Mouse (Mus musculus) right cerebral cortex, postnatal 4 days (tissue): Measurements from ENCODE around the gene Fry.

ENCODE experiments used
- DNase-seq: peaks from one replicate; pipeline ENCODE4 v3.0.0-alpha.2; 2022

The Fry gene

DNA sequence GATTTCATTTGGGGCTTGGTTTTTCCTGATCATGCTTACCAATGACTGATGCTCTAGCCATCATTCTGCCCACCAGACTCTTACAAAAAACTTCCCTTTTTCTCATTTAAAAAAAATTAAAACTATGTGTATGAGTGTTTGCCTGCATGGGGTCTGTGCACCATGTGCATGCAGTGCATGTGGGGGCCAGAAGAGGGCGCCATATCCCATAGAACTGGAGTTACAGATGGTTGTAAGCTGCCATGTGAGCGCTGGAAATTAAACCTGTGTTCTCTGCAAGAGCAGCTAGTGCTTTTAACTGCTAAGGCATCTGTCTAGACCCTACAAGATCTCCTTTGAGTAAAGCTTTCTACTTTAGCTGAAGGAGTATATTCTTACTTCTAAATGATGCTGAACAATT is 162.6 kb downstream of the Fry start:
- DNase-seq: no peak

DNA sequence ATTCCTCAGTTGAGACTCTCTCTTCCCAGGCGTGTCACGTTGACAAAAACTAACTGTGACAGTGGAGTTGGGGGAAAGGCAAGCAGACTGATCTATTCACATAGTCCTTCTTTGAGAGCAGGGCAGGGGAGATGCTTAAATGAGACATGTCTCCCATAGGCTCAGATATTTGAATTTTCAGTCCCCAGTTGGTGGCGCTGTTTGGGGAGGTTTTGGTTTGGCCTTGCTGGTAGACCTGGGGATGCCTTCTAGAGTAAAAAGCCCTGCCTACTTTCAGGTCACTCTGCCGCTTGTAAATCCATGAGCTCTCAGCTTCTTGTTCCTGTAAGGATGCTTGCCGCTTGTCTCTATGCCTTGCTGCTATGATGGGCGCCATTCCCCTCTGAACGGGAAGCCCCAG is 163.6 kb downstream of the Fry start:
- no peak for DNase-seq

DNA sequence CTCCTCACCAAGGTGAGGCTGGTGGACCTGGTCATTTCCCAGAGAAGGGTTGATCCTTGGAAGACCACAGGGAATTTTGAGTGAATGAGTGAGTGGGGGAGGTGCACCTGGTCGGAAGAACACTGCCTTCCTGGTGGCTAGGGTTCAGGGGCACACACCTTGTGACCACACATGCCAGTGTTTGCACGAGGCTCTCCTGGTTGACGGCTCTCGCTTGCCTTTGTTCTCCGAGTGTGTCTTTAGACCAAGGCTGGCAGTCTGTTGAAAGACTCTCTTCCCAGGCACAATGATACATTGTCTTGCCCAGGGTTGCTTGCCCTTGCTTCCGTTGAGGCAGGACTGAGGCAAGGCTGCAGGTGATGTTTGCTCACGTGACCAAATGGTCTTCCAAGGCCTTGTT is 169.5 kb downstream of the Fry start:
- DNase-seq: no peak

DNA sequence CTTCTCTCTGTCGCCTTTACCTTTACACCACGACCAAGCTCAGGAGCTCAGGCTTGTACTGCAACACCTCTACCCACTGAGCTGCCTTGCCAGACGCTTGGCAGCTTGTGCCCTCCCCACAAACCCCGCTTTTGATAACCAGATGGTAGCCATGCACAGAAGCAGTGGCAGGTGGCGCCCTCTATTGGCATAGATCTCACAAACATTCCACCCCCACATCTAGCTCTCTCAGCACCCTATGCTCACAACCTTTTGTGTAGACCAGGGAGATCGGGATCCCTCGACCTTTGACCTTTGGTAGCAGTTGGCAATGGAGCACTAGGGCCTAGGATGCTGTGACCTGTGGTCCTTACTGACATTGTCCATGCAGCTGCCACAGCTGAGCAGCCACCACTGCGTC is 171.2 kb downstream of the Fry start:
- no peak for DNase-seq

DNA sequence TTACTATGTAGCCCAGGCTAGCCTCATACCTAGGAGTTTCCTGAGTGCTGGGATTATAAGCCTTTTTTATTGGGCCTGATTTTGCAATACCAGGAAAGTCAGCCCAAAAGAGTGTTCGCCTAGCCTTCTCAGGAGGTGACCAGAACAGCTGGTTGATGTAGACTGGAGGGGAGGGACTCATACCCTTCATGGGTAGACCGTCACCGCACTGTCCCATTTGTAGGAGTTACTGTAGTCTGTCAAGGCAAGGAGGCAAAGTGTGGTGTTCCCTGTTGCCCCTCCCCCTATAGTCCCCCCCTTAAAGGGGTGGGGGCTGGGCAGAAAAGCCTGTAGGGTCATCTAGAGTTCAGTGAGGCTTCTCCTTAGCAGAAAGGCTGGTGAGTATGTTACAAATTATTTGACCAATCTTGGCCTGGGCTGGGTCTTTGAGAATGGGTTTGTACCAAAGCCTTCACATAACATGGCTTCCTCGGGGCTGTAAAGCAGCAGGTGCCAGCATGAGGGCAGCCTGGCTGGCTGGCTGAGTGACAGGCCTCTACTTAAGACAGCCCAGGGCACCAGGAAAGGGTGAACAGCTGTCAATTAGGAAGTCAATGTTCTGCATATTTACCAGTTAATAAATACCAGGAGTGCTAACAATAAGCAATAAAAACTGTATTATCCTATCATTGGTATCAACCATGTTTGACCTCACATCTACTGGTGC is 172.2 kb downstream of the Fry start:
- DNase-seq: no peak

DNA sequence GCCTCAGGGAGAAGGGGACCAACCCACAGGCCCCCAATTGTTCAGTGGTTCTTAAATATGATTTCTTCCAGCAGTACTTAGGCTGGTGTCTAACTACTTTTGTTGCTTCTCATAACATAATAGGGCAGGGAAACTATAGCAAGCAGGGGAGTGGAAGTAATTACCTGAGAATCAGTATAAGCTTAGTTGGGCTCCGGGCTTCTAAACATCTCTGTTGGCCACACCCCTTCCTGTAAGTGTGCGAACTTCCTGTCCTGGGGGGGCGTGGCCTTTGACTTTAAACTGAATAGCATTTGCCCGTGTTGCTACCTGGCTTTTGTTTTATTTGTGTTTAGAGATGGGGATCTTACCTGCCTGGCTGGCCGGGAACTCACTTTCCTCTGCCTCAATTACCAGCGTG is 172.8 kb downstream of the Fry start:
- no peak for DNase-seq

DNA sequence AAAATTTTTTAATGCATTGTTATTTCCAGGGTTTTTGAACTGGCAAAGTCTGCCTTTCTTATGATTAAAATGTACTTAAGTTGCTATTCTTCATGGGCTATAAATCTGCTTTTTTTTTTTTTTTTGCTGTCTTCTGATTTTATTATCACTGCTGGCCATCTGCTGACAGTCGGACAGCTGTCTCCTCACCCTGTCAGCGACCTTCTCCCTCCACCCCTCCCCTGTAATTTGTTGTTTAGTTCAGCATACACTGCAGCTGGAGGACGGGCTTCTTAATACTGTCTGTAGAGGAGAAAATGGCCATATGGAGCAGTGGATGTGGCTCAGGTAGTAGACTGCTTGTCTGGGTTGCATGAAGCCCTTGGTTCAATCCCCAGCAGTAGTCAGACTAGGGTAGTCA is 173.7 kb downstream of the Fry start:
- DNase-seq: no peak

DNA sequence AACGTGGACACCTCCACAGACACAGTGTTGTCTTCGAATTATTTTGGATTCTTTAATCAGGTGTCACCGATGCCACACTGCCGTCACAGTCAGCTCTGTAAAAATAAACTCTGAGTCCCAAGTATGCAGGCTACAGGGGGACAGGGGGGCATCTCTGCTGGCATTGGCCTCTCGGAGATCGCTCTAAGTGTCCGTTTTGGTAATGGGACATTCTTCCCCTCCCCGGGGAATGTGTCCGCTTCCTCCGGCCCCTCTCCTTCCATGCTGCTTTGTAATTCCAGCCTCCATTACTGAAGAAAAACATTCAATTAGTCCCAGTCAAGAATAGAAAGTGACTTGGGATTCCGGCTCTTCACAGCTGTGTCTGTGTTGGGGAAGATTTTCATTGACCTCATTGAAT is 175.9 kb downstream of the Fry start:
- DNase-seq: no peak

DNA sequence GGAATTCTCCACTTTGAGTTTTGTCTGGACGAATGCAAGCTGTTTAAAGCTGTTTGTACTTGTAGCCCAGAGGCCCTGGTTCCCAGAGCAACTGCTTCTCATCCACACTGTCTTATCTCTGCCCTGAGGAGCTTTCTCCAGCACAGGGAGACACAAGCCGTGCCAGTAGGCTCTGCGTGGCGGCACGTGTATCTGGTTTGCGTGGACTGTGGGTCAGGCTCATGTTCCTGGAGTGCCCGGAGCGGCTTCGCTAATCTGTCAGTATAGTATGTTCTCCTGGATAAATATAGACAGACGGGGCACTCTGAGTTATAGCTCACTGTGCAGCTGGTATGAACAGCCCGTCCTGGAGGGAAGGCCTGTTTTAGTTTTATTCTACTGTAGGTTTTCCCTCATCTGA is 176.7 kb downstream of the Fry start:
- DNase-seq: peak; percentile 7

DNA sequence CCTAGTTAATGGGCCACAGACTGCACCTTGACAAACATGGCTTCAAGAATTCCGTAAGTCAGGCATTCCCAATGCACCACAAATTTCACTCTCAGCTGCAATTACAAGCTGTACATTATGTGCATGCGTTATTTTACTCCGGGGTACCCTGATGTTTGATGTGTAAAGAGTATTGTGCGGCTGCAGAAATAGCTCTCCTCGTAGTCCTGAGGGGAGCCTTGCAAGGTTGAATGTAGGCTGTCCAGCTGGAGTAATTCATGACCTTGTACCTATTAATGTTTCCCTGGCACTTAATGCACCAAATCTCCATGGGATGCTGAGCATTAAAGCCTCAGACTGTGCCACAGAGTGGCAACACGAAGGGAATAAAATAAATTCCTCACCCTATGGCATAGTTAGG is 180.5 kb downstream of the Fry start:
- DNase-seq: no peak

DNA sequence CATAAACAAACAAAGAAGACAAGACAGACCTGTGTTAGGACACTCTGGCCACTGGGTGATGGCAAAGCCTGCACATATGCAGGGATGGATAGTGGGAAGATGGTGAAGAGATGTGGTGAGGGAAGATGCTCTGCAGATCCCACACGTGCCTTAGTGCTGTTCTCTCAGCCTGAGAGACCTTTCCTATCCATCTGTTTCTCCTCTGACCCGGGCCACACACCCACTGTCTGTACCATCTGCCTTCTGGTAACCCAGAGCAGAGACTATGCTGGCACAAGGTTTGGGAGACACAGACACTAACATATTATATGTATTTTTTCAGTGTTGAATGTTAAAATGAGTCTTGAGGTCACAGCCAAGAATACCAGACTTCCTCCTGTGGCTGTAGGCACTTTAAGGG is 183.7 kb downstream of the Fry start:
- no peak for DNase-seq

DNA sequence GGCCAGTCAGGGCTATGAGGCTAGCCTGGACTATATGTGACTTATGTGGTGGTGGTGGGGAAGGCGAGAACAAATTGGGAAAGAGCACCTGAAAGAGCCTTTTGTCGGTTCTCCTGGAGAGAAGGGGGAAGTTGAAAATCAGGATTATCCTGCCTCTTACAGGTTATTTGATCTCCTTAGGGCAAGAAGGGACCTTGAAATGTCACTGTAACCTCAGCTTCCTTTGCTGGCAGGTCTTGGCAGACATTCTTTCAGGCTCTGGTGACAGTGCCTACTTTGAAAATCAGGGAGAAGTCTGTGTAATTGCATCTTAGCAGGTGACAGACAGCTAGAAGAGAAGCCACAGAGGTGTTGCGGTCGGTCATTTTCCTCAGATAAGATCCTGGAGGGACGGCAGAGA is 184.6 kb downstream of the Fry start:
- DNase-seq: no peak

DNA sequence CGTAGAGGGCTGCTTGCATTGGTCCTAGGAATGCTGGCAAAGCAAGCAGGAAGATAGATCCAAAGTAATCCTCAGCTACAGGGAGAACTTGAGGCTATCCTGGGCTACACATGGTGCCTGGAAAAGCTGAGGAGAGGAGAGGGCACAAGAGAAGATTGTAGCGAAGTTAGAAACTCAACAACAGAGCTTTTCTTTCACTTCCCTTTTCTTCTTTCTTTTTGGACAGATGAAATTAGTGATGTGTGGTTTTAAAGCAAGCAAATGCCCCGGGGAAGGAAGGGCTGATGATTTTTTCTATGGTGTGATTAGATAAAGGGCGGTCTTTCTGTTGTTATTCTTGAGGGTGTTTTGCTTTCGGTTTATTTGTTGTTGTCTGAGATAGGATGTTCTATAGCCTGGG is 188.1 kb downstream of the Fry start:
- no peak for DNase-seq

DNA sequence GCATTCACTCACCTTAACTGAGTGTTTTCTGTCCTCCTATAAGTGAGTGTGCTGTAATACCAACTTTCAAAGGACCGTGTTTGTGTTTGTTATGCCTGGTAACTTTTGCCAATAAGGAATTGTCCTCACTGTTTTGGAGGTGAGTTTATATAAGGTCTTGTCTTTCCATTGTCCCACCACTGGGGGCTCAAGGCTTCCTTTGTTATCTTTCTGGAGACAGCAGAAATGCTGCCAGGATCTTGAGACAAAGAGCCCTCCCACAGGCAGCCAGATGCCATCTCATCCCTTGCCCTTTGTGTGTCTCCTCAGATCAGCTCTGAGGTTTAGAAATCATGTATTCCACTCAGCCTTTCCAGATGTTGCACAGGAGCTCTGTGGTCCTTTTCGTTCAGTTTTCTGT is 194.8 kb downstream of the Fry start:
- no peak for DNase-seq

DNA sequence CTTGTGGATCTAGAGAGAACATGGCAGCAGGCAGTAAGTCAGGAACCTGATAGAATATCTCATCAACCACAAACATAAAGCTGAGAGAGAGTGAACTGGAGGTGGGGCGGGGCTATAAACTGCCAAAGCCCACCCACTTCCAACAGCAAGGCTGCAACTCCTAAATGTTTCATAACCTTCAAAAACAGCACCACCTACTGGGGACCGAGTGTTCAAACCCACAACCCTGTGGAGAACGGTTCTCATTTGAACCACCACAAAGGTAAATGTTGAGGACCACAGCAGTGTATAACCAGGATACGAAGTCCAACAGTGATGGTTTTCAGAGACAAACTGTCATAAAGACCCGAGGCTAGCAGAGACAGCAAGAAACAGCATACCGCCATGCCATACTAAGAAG is 196.1 kb downstream of the Fry start:
- no peak for DNase-seq

DNA sequence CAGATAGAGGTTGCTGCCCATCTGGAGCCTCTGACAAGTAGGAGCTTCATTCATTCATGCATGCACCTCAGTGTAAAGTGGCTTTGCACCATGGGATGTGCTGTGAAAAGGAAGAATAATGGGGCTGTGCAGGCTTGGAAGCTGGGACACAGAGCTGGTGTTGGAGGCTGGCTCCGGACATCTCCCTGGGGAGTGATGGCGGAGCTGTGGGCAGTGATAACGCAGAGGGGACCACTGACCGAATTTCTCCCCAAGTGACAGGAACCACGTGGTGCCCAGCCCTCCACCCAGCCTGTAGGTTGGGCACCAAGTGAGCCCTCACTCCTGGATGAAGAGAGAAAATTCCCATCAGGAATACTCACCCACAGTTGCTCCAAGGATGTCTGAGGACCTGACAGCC is 207.0 kb downstream of the Fry start:
- no peak for DNase-seq

DNA sequence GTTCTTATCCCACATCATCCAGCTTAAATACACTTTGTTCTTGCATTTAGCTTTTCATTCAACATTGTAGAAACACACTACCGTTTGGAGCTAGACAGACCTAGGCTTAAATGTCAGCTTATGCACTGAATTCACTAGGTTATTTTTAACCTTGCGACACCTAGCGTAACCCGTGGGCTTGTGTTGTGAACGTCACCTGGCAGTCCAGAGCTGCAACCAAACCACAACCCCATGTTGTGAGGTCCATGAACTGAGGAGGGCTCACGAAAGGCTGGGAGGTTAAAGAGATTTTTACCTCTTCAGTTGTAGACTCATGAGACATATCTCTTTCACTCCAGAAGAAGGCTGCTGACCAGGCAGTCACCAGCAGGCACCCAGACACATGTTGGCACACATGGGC is 210.2 kb downstream of the Fry start:
- no peak for DNase-seq

DNA sequence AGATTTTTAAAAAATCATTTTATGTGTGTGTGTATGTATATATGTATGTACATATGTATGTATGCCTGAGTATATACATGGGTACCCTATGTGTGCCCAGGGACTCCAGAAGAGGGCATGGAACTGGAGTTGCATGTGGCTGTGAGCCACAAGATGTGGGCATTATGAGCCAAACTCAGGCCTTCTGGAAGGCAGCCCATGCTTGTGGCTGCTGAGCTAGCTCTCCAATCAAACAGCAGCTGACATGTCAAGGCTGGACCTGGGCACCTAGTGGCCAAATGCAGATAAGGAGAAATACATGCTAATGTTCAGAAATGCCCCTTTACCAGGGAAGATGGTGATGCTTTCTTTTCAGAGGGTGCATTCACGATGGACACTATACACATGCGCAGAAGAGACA is 213.4 kb downstream of the Fry start:
- no peak for DNase-seq

DNA sequence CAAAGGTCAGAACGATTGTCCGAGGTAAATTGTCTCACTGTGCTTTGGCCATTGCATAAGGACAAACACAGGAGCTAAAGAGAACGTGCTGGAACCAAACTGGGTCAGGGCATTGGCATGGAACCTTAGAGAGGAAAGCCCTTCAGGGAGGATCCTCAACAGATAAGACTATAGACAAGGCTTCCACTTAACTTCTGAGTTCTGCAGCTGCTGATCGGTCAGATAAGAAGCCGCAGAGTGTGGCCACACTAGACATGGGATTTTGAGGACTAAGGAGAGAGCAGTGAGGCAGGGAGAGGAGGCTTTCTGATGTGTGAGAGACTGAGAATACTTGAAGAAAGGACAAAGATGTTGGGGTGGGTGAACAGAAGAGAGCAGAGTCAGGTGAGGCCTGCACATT is 214.4 kb downstream of the Fry start:
- no peak for DNase-seq

DNA sequence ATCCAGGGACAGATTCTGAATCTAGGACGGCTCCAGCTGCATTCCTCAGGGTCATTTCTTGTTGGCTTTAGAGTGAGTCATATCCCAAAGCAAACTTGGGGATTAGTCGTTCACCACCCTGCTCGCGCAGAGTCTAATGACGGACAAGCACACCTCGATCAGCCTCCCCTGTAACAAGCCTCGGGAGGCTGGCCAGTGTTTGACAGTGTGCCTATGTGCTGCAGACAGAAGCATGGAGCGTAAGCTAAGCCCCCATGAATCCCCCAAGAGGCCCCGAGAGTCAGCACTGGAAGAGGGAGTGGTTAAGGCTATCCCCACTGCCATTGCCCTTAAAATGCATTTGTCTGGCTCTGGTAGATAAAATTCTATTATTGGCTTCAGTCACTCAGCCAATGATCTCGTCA is 214.9 kb downstream of the Fry start:
- DNase-seq: no peak

DNA sequence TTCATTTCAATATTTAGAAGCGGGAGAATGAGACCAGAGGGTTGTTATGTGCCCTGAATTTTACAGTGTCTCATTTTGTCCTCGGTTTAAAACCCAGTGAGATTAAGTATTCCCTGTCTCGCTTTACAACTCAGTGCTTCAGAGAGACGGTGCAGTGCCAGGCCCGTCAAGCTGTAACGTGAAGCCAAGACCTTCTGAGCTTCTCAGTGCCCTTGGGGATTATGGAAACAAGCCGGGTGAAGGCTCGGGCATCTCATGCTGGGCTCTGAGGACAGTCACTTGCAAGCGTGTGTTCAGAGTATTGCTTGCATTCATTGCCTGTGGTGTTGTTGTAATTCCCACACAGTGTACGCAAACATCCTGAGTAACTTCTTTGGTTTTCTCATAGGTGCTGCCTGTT is 218.0 kb downstream of the Fry start:
- DNase-seq: no peak

DNA sequence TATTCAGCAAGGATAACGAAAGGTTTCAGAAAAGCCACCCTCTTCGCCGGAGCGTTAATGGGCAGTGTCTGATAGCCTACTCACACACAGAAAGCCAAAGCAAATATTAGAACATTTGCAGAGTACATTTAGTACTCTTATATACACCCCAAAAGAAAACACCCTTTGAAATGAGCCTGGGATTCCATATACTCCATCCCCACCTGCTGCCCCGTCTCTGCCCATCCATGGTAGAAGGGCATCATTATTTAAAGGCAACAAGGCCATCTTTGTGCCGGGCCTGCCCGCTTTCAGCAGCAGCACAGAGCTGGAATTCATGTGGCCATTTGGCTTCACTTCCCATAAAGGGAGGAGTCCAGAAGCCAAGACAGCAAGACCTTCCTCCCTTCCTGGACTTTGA is 219.3 kb downstream of the Fry start:
- DNase-seq: no peak

DNA sequence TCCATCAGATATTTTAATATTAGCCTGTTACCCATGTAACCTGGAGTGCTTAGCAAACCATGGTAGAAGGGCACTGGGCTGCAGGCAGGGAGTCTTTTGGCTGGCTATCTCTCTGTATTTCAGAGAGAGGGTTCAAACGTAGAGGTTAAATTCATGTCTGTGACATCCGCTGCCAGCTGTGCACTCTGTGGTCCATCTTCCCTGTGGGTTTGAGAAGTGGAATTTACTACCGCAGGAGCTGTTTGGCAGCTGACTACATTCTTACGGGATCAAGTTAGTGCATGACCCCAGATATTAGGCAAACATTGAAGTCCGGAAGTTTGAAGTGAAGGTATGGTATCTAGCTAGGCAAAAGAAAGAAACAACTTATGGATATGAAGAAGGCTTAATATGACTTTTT is 222.5 kb downstream of the Fry start:
- DNase-seq: no peak

DNA sequence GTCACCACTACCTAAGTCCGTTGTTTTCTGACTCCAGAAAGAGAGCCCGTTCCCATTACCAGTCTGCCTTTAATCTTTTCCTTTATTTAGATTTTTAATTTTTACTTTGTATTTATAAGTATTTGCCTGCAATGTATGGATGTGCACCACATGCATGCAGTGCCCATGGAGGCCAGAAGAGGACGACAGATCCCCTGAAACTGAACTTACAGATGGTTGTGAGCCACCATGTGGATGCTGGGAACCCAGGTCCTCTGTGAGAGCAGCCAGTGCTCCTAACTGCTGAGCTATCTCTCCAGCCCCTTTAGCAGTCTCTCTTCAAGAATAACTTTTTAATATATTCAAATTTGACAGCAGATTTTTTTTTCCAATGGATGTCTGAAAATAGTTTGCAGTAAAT is 223.7 kb downstream of the Fry start:
- no peak for DNase-seq

DNA sequence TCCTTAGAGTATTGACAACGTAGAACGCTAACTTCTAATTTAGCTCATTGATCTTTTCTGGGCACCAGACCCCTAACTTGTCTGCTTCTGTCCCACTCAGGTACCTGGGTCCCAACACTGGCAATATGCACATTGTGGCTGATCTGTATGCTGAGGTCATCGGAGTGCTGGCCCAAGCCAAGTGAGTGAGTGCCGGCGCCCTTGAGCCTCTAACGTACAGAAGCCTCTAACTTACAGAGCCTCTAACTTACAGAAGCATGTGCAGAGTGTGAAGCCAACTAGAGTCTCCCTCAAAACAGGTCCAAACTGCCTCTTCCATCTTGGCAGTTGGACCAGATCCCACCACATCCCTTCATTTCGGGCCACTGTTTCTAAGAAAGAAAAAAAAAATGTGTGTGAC is 227.5 kb downstream of the Fry start:
- no peak for DNase-seq

DNA sequence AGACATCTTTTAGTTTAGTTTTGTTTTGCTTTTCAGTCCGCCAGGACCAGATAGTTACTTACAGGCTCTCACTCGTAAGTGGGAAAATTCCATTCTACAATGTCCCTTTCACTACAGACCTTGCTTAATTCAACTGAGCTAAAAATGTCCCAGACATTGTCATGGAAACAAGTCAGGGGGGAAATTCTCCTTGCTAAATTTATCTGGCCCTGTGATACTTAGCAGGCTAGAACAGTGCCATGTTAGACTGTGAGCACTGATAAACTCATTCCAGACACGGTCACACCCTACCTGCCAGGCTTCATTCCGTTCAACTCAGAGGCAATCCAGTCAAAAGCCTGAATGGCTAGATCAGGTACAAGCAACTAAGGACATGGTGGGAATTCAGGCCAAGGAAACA is 227.9 kb downstream of the Fry start:
- no peak for DNase-seq
